Mouse (Mus musculus): ENCODE measurements around the gene Atf5. TPM values are rescaled to one million over a fixed set of nuclear protein-coding genes. Genes with fewer than 3 reads are reported as not detected.
A peak's percentile ranks its signal among the peaks of the same experiment; 100 is the strongest.

Atf5 gene
- polyA plus RNA-seq, 2 experiments, result 3.7 to 47.9 TPM

DNA sequence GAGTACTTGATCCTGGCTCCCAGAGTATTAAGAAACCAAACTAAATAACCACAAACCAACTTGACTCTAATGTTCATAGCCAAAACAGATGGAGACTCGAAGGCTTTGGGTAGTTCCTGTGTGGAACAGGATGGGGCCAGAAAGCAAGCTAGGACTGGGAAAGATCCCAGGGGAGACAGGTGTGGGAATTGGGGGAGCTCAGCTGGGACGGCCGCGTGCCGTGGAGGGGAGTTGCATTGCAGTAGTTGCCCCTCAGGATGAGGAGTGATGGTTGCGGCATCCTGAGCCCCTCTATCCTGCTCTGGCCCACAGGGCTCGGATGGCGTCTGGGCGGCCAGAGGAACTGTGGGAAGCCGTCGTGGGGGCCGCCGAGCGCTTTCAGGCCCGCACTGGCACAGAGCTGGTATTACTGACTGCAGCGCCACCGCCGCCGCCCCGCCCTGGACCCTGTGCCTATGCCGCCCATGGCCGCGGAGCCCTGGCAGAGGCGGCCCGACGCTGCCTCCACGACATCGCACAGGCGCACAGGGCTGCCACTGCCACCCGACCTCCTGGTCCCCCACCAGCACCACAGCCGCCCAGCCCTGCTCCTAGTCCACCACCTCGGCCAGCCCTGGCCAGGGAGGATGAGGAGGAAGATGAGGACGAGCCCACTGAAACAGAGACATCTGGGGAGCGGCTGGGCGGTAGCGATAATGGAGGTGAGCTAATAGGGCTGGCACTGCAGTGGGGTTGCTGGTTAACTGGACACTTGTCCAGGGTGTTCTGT, 36.0 kb upstream of the Atf5 start:
- H3K27ac ChIP-seq (replicated peaks; ENCODE audit: low read depth, low read length), result no peak overlapping the region
- TF ChIP-seq POLR2A (IDR thresholded peaks at IDR 0.05; ENCODE audit: borderline replicate concordance, extremely low read depth, insufficient read depth, insufficient read length), result no peak
- no peaks in the 10 kb centered on the region for H3K27me3 ChIP-seq (ENCODE audit: control insufficient read depth, insufficient read depth, low read length)
- ATAC-seq (ENCODE audit: low FRiP score, low read depth) (no peak), DNase-seq (ENCODE audit: low spot score) (no peak)
- H3K9ac ChIP-seq (ENCODE audit: low read depth, low read length, severe bottlenecking), result no peak overlapping the region
- no peaks in the 10 kb centered on the region for H3K9me3 ChIP-seq (ENCODE audit: control insufficient read depth, low read length)
- H3K4me1 ChIP-seq (ENCODE audit: control insufficient read depth, insufficient read depth, low read length), result peaks cover 28% of the 10 kb centered on the region
- no peak overlapping the region for H3K4me3 ChIP-seq (replicated peaks; ENCODE audit: low read length)
- no peak overlapping the region for H3K4me2 ChIP-seq (replicated peaks; ENCODE audit: low read depth, low read length, severe bottlenecking)
- 92% methylated on average over 34 of the region's 36 CpGs for WGBS
- peaks cover 16% of the 10 kb centered on the region for H3K36me3 ChIP-seq (ENCODE audit: control insufficient read depth, insufficient read depth, low read length)

DNA sequence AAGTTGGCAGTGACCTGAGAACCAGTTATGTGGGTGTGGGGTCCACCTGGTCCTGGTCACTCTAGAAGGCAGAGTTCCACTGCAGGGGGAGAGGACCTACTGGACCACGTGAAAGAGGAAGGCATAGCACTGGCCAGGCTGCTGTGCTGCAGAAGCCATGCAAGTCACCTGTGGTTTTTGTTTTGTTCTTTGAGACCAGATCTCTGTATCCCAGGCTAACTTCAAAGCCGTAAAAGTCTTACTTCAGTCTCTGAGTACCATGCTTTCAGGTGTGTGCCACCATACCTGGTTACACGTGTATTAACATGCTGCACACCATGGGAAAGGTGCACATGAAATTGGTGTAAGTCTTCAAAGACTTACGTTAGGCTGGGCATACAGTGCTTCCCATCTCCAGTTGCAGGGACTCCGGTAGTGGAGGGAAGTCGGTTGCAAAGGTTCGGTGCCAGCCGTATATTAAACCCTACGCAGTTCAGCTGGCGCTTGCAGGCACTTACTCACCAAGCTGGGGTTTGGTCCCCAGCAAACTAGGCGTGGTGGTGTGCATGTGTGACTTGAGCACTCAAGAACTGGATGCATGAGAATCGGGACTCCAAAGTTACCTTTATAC, 35.3 kb upstream of the Atf5 start:
- 91% methylated on average over 12 of the region's 12 CpGs for WGBS
- no peak overlapping the region for H3K4me3 ChIP-seq (replicated peaks; ENCODE audit: low read length)
- H3K27me3 ChIP-seq (ENCODE audit: control insufficient read depth, insufficient read depth, low read length), result no peaks in the 10 kb centered on the region
- no peak overlapping the region for H3K4me2 ChIP-seq (replicated peaks; ENCODE audit: low read depth, low read length, severe bottlenecking)
- DNase-seq (ENCODE audit: low spot score), result no peak
- no peaks in the 10 kb centered on the region for H3K9me3 ChIP-seq (ENCODE audit: control insufficient read depth, low read length)
- TF ChIP-seq POLR2A (IDR thresholded peaks at IDR 0.05; ENCODE audit: borderline replicate concordance, extremely low read depth, insufficient read depth, insufficient read length), result no peak
- no peak overlapping the region for H3K9ac ChIP-seq (ENCODE audit: low read depth, low read length, severe bottlenecking)
- no peak for ATAC-seq (ENCODE audit: low FRiP score, low read depth)
- no peak overlapping the region for H3K27ac ChIP-seq (replicated peaks; ENCODE audit: low read depth, low read length)
- H3K4me1 ChIP-seq (ENCODE audit: control insufficient read depth, insufficient read depth, low read length), result peaks cover 29% of the 10 kb centered on the region
- H3K36me3 ChIP-seq (ENCODE audit: control insufficient read depth, insufficient read depth, low read length), result peaks cover 20% of the 10 kb centered on the region

GRCm38 (mm10) chr7:44850789-44851624, 34.5 kb upstream of the Atf5 start:
- H3K27me3 ChIP-seq (ENCODE audit: control insufficient read depth, insufficient read depth, low read length), result no peaks in the 10 kb centered on the region
- H3K9ac ChIP-seq (ENCODE audit: low read depth, low read length, severe bottlenecking), result peak overlapping the region; percentile 76
- H3K4me2 ChIP-seq (replicated peaks; ENCODE audit: low read depth, low read length, severe bottlenecking), result peak overlapping the region; percentile 82
- WGBS, result 76% methylated on average over 8 of the region's 8 CpGs
- H3K4me1 ChIP-seq (ENCODE audit: control insufficient read depth, insufficient read depth, low read length), result peaks cover 24% of the 10 kb centered on the region
- H3K27ac ChIP-seq (replicated peaks; ENCODE audit: low read depth, low read length), result peak overlapping the region; percentile 99
- H3K36me3 ChIP-seq (ENCODE audit: control insufficient read depth, insufficient read depth, low read length), result peaks cover 27% of the 10 kb centered on the region
- peak overlapping the region; percentile 87 for H3K4me3 ChIP-seq (replicated peaks; ENCODE audit: low read length)
- no peak for TF ChIP-seq POLR2A (IDR thresholded peaks at IDR 0.05; ENCODE audit: borderline replicate concordance, extremely low read depth, insufficient read depth, insufficient read length)
- no peak for ATAC-seq (ENCODE audit: low FRiP score, low read depth)
- no peak for DNase-seq (ENCODE audit: low spot score)
- H3K9me3 ChIP-seq (ENCODE audit: control insufficient read depth, low read length), result no peaks in the 10 kb centered on the region

GRCm38 (mm10) chr7:44850146-44850545, 33.7 kb upstream of the Atf5 start:
- peak overlapping the region; percentile 99 for H3K27ac ChIP-seq (replicated peaks; ENCODE audit: low read depth, low read length)
- DNase-seq (ENCODE audit: low spot score) (peak; percentile 91), ATAC-seq (ENCODE audit: low FRiP score, low read depth) (peak; percentile 58)
- H3K4me3 ChIP-seq (replicated peaks; ENCODE audit: low read length), result peak overlapping the region; percentile 87
- no peaks in the 10 kb centered on the region for H3K9me3 ChIP-seq (ENCODE audit: control insufficient read depth, low read length)
- H3K9ac ChIP-seq (ENCODE audit: low read depth, low read length, severe bottlenecking), result peak overlapping the region; percentile 76
- no peaks in the 10 kb centered on the region for H3K27me3 ChIP-seq (ENCODE audit: control insufficient read depth, insufficient read depth, low read length)
- WGBS, result 5% methylated on average over 26 of the region's 33 CpGs
- peak overlapping the region; percentile 82 for H3K4me2 ChIP-seq (replicated peaks; ENCODE audit: low read depth, low read length, severe bottlenecking)
- H3K4me1 ChIP-seq (ENCODE audit: control insufficient read depth, insufficient read depth, low read length), result peaks cover 23% of the 10 kb centered on the region
- TF ChIP-seq POLR2A (IDR thresholded peaks at IDR 0.05; ENCODE audit: borderline replicate concordance, extremely low read depth, insufficient read depth, insufficient read length), result no peak
- peaks cover 36% of the 10 kb centered on the region for H3K36me3 ChIP-seq (ENCODE audit: control insufficient read depth, insufficient read depth, low read length)

All from limb, embryonic 14.5 days (tissue).